Mouse (Mus musculus) kidney, embryonic 14.5 days (tissue): Measurements from ENCODE around the gene Med24. TPM values are rescaled to one million over a fixed set of nuclear protein-coding genes. Genes with fewer than 3 reads are reported as not detected.

ENCODE experiments used
- ATAC-seq: fragments of 200-750 bp; cut with Nextera tagmentation; 2 replicates; pipeline ENCODE4 v1.8.0; 2017; ENCODE audit warnings: moderate number of reproducible peaks, mild to moderate bottlenecking, moderate TSS enrichment, moderate library complexity; ENCODE audit not compliant: low FRiP score, low TSS enrichment
- H3K27ac ChIP-seq: fragments of 300-500 bp; sonication (generic); 2 replicates; pipeline ENCODE4 v1.5.1; 2014; ENCODE audit warnings: low read depth, mild to moderate bottlenecking, low read length, moderate library complexity, mixed read lengths
- H3K27me3 ChIP-seq: fragments of 300-500 bp; sonication (generic); 2 replicates; pipeline ENCODE4 v1.6.1; 2014; ENCODE audit warnings: mild to moderate bottlenecking, low read length; ENCODE audit not compliant: control insufficient read depth, insufficient read depth
- H3K36me3 ChIP-seq: fragments of 300-500 bp; sonication (generic); 2 replicates; pipeline ENCODE4 v1.6.1; 2014; ENCODE audit warnings: low read length, mixed read lengths; ENCODE audit not compliant: control insufficient read depth, insufficient read depth
- H3K4me1 ChIP-seq: fragments of 300-500 bp; sonication (generic); 2 replicates; pipeline ENCODE4 v1.6.1; 2014; ENCODE audit warnings: low read length, mixed read lengths; ENCODE audit not compliant: control insufficient read depth, insufficient read depth
- H3K4me2 ChIP-seq: fragments of 300-500 bp; sonication (generic); replicated peaks from 2 replicates; pipeline ENCODE4 v1.6.1; 2014; ENCODE audit warnings: low read depth, mild to moderate bottlenecking, low read length
- H3K4me3 ChIP-seq: fragments of 300-500 bp; sonication (generic); 2 replicates; pipeline ENCODE4 v1.5.1; 2014; ENCODE audit warnings: mild to moderate bottlenecking, low read length
- H3K9ac ChIP-seq: fragments of 300-500 bp; sonication (generic); 2 replicates; pipeline ENCODE4 v1.6.1; 2014; ENCODE audit warnings: low read depth, mild to moderate bottlenecking, low read length, moderate library complexity
- H3K9me3 ChIP-seq: fragments of 300-500 bp; sonication (generic); 2 replicates; pipeline ENCODE4 v1.6.1; 2016; ENCODE audit warnings: low read length; ENCODE audit not compliant: control insufficient read depth
- WGBS: fragments of 180-500 bp; shearing (Covaris S2); extraction: QIAGEN DNeasy Blood & Tissue Kit; methylation state at CpG from one replicate; pipeline ENCODE4 v1.1.7; 2014; 5-methylcytosine and 5-hydroxymethylcytosine counted together
- polyA plus RNA-seq: library from polyadenylated mRNA; unstranded; fragments of >200 nt; fragmentation: Nextera tagmentation; extraction: Ambion mirVana; gene quantifications from 2 replicates; pipeline ENCODE4 v1.2.1, GENCODE M21; 2014

Med24 gene
- polyA plus RNA-seq, 1 experiment from 2014 or later, result 59.1 TPM

- peaks cover 49% of the 10 kb centered on the region for H3K36me3 ChIP-seq
- H3K4me3 ChIP-seq, result no peak overlapping the region
- no peak overlapping the region for H3K9ac ChIP-seq
- ATAC-seq, result peak; percentile 3; the same call in 1 of the 2 replicates
- no peaks in the 10 kb centered on the region for H3K9me3 ChIP-seq
- WGBS, result 56% methylated on average over 22 of the region's 22 CpGs
- H3K27ac ChIP-seq, result peak overlapping the region; percentile 74; the same call in 1 of the 2 replicates
- no peak overlapping the region for H3K4me2 ChIP-seq
- peaks cover 55% of the 10 kb centered on the region for H3K4me1 ChIP-seq
- H3K27me3 ChIP-seq, result no peaks in the 10 kb centered on the region
These were observed 21.6 kb downstream of the Med24 start for GRCm38 (mm10) chr11:98707401-98708281.

- H3K27ac ChIP-seq, result peak overlapping the region; percentile 86
These were observed 24.2 kb downstream of the Med24 start for GRCm38 (mm10) chr11:98705021-98705420.

GRCm38 (mm10) chr11:98702323-98702722 is 26.9 kb downstream of the Med24 start:
- ATAC-seq, result no peak
- no peaks in the 10 kb centered on the region for H3K9me3 ChIP-seq
- no peak overlapping the region for H3K4me2 ChIP-seq
- H3K4me3 ChIP-seq, result no peak overlapping the region
- no peaks in the 10 kb centered on the region for H3K27me3 ChIP-seq
- H3K9ac ChIP-seq, result no peak overlapping the region
- WGBS, result 70% methylated on average over 5 of the region's 5 CpGs
- H3K4me1 ChIP-seq, result peaks cover 26% of the 10 kb centered on the region
- peaks cover 25% of the 10 kb centered on the region; the same call in 1 of the 2 replicates for H3K36me3 ChIP-seq
- no peak overlapping the region for H3K27ac ChIP-seq

More at GRCm38 (mm10) chr11:98705021-98705420, 24.2 kb downstream of the Med24 start:
- no peaks in the 10 kb centered on the region for H3K9me3 ChIP-seq
- H3K9ac ChIP-seq, result no peak overlapping the region
- peaks cover 37% of the 10 kb centered on the region for H3K36me3 ChIP-seq
- peak; percentile 21 for ATAC-seq
- no peaks in the 10 kb centered on the region for H3K27me3 ChIP-seq
- WGBS, result 59% methylated on average over 10 of the region's 10 CpGs
- no peak overlapping the region for H3K4me3 ChIP-seq
- H3K4me2 ChIP-seq, result peak overlapping the region; percentile 15; the same call in 1 of the 2 replicates
- peaks cover 53% of the 10 kb centered on the region for H3K4me1 ChIP-seq

- no peak for ATAC-seq
- H3K36me3 ChIP-seq, result peaks cover 20% of the 10 kb centered on the region
- H3K27me3 ChIP-seq, result no peaks in the 10 kb centered on the region
- no peak within 1 kb of the TSS for H3K4me3 ChIP-seq
- H3K4me2 ChIP-seq, result no peak within 1 kb of the TSS
- H3K9me3 ChIP-seq, result no peaks in the 10 kb centered on the region
- 24% methylated on average over 10 of the region's 10 CpGs for WGBS
- peaks cover 22% of the 10 kb centered on the region for H3K4me1 ChIP-seq
- no peak within 1 kb of the TSS for H3K27ac ChIP-seq
- no peak within 1 kb of the TSS for H3K9ac ChIP-seq
These were observed 28.0 kb downstream of the Med24 start, which contains the start of gene Csf3 for GRCm38 (mm10) chr11:98701213-98701670. Gene Csf3, plus strand, starts transcription at chr11:98701263.

- Histone ChIP-seq H3K9ac (no peak overlapping the region), H3K27me3 (no peaks in the 10 kb centered on the region), H3K4me3 (no peak overlapping the region), H3K4me2 (no peak overlapping the region), H3K36me3 (peaks cover 25% of the 10 kb centered on the region), H3K27ac (no peak overlapping the region), H3K4me1 (peaks cover 11% of the 10 kb centered on the region; the same call in 1 of the 2 replicates), H3K9me3 (no peaks in the 10 kb centered on the region)
- no peak; the same call in 1 of the 2 replicates for ATAC-seq
- 38% methylated on average over 4 of the region's 4 CpGs for WGBS
These were observed 29.3 kb downstream of the Med24 start for GRCm38 (mm10) chr11:98699911-98700310.

- no peak overlapping the region for H3K9ac ChIP-seq
- H3K4me3 ChIP-seq, result no peak overlapping the region
- H3K36me3 ChIP-seq, result peaks cover 28% of the 10 kb centered on the region
- no peak overlapping the region for H3K27ac ChIP-seq
- no peaks in the 10 kb centered on the region for H3K27me3 ChIP-seq
- 0 out of 2 replicates have a peak, but pooled peaks cover 5% of the 10 kb centered on the region for H3K4me1 ChIP-seq
- WGBS, result 87% methylated on average over 16 of the region's 16 CpGs
- no peak for ATAC-seq
- H3K4me2 ChIP-seq, result no peak overlapping the region
- no peaks in the 10 kb centered on the region for H3K9me3 ChIP-seq
These were observed 30.2 kb downstream of the Med24 start for GRCm38 (mm10) chr11:98698849-98699640.

- Histone ChIP-seq H3K4me2 (no peak overlapping the region), H3K4me3 (no peak overlapping the region), H3K9ac (no peak overlapping the region), H3K4me1 (0 out of 2 replicates have a peak, but pooled peaks cover 5% of the 10 kb centered on the region), H3K27me3 (no peaks in the 10 kb centered on the region), H3K27ac (no peak overlapping the region), H3K9me3 (no peaks in the 10 kb centered on the region), H3K36me3 (peaks cover 46% of the 10 kb centered on the region)
- 93% methylated on average over 12 of the region's 12 CpGs for WGBS
- ATAC-seq, result no peak
These were observed 32.0 kb downstream of the Med24 start for GRCm38 (mm10) chr11:98697225-98697624.

GRCm38 (mm10) chr11:98696454-98697216 is 32.6 kb downstream of the Med24 start:
- no peak for ATAC-seq
- WGBS, result 80% methylated on average over 14 of the region's 14 CpGs
- no peak overlapping the region for H3K27ac ChIP-seq
- H3K9me3 ChIP-seq, result no peaks in the 10 kb centered on the region
- H3K9ac ChIP-seq, result no peak overlapping the region
- H3K4me3 ChIP-seq, result no peak overlapping the region
- peaks cover 52% of the 10 kb centered on the region for H3K36me3 ChIP-seq
- H3K4me1 ChIP-seq, result 0 out of 2 replicates have a peak, but pooled peaks cover 5% of the 10 kb centered on the region
- no peak overlapping the region for H3K4me2 ChIP-seq
- no peaks in the 10 kb centered on the region for H3K27me3 ChIP-seq
